Mouse (Mus musculus): Measurements from ENCODE around the gene Fbxl21. TPM values are rescaled to one million over a fixed set of nuclear protein-coding genes. Genes with fewer than 3 reads are reported as not detected.

The Fbxl21 gene
- polyA plus RNA-seq, 1 experiment: not detected

- TF ChIP-seq FLI1 (IDR thresholded peaks at IDR 0.05; ENCODE audit: low read length): no peak
- no peak for TF ChIP-seq GATA1 (IDR thresholded peaks at IDR 0.05; ENCODE audit: borderline replicate concordance, low read length)
- Histone ChIP-seq H3K36me3 (replicated peaks; ENCODE audit: low read length) (no peaks in the 10 kb centered on the region), H3K4me1 (no peaks in the 10 kb centered on the region), H3K27me3 (replicated peaks) (peaks cover 5% of the 10 kb centered on the region), H3K4me3 (replicated peaks) (no peak overlapping the region), H3K9me3 (no peaks in the 10 kb centered on the region)
These were observed 6.0 kb downstream of the Fbxl21 start for GRCm38 (mm10) chr13:56528281-56528680.

GRCm38 (mm10) chr13:56529031-56529430 lies 6.8 kb downstream of the Fbxl21 start:
- Histone ChIP-seq H3K9me3 (peaks cover 5% of the 10 kb centered on the region; the same call in 1 of the 2 replicates), H3K36me3 (replicated peaks; ENCODE audit: low read length) (no peaks in the 10 kb centered on the region), H3K4me1 (no peaks in the 10 kb centered on the region), H3K27me3 (replicated peaks) (peaks cover 5% of the 10 kb centered on the region), H3K4me3 (replicated peaks) (no peak overlapping the region)
- TF ChIP-seq GATA1 (IDR thresholded peaks at IDR 0.05; ENCODE audit: borderline replicate concordance, low read length): no peak
- no peak for TF ChIP-seq FLI1 (IDR thresholded peaks at IDR 0.05; ENCODE audit: low read length)

- Histone ChIP-seq H3K27me3 (replicated peaks) (peaks cover 5% of the 10 kb centered on the region), H3K36me3 (replicated peaks; ENCODE audit: low read length) (no peaks in the 10 kb centered on the region), H3K9me3 (peaks cover 8% of the 10 kb centered on the region; the same call in 1 of the 2 replicates), H3K4me3 (replicated peaks) (no peak overlapping the region), H3K4me1 (no peaks in the 10 kb centered on the region)
- no peak for TF ChIP-seq GATA1 (IDR thresholded peaks at IDR 0.05; ENCODE audit: borderline replicate concordance, low read length)
- TF ChIP-seq FLI1 (IDR thresholded peaks at IDR 0.05; ENCODE audit: low read length): no peak
These were observed 7.4 kb downstream of the Fbxl21 start for GRCm38 (mm10) chr13:56529685-56530084.

GRCm38 (mm10) chr13:56534931-56535330 lies 12.7 kb downstream of the Fbxl21 start:
- Histone ChIP-seq H3K4me3 (replicated peaks) (no peak overlapping the region), H3K27me3 (replicated peaks) (peaks cover 4% of the 10 kb centered on the region), H3K9me3 (peaks cover 12% of the 10 kb centered on the region), H3K36me3 (replicated peaks; ENCODE audit: low read length) (no peaks in the 10 kb centered on the region), H3K4me1 (no peaks in the 10 kb centered on the region)
- TF ChIP-seq FLI1 (IDR thresholded peaks at IDR 0.05; ENCODE audit: low read length) (no peak), GATA1 (IDR thresholded peaks at IDR 0.05; ENCODE audit: borderline replicate concordance, low read length) (no peak)

GRCm38 (mm10) chr13:56535570-56535969 lies 13.3 kb downstream of the Fbxl21 start:
- Histone ChIP-seq H3K36me3 (replicated peaks; ENCODE audit: low read length) (no peaks in the 10 kb centered on the region), H3K9me3 (peaks cover 12% of the 10 kb centered on the region), H3K4me3 (replicated peaks) (no peak overlapping the region), H3K27me3 (replicated peaks) (peaks cover 4% of the 10 kb centered on the region), H3K4me1 (no peaks in the 10 kb centered on the region)
- TF ChIP-seq GATA1 (IDR thresholded peaks at IDR 0.05; ENCODE audit: borderline replicate concordance, low read length) (no peak), FLI1 (IDR thresholded peaks at IDR 0.05; ENCODE audit: low read length) (no peak)

- TF ChIP-seq FLI1 (IDR thresholded peaks at IDR 0.05; ENCODE audit: low read length) (no peak), GATA1 (IDR thresholded peaks at IDR 0.05; ENCODE audit: borderline replicate concordance, low read length) (no peak)
- no peaks in the 10 kb centered on the region for H3K36me3 ChIP-seq (replicated peaks; ENCODE audit: low read length)
- no peak overlapping the region for H3K4me3 ChIP-seq (replicated peaks)
- peaks cover 12% of the 10 kb centered on the region for H3K9me3 ChIP-seq
- no peaks in the 10 kb centered on the region for H3K4me1 ChIP-seq
- H3K27me3 ChIP-seq (replicated peaks): peaks cover 2% of the 10 kb centered on the region
These were observed 14.8 kb downstream of the Fbxl21 start for GRCm38 (mm10) chr13:56537026-56537425.

GRCm38 (mm10) chr13:56539846-56540245 lies 17.6 kb downstream of the Fbxl21 start:
- peaks cover 4% of the 10 kb centered on the region for H3K9me3 ChIP-seq
- peaks cover 2% of the 10 kb centered on the region for H3K27me3 ChIP-seq (replicated peaks)
- no peaks in the 10 kb centered on the region for H3K36me3 ChIP-seq (replicated peaks; ENCODE audit: low read length)
- TF ChIP-seq FLI1 (IDR thresholded peaks at IDR 0.05; ENCODE audit: low read length): no peak
- TF ChIP-seq GATA1 (IDR thresholded peaks at IDR 0.05; ENCODE audit: borderline replicate concordance, low read length): no peak
- H3K4me1 ChIP-seq: no peaks in the 10 kb centered on the region
- no peak overlapping the region for H3K4me3 ChIP-seq (replicated peaks)

GRCm38 (mm10) chr13:56543805-56544204 lies 21.5 kb downstream of the Fbxl21 start:
- Histone ChIP-seq H3K36me3 (replicated peaks; ENCODE audit: low read length) (no peaks in the 10 kb centered on the region), H3K4me3 (replicated peaks) (no peak overlapping the region), H3K27me3 (replicated peaks) (no peaks in the 10 kb centered on the region), H3K4me1 (no peaks in the 10 kb centered on the region), H3K9me3 (no peaks in the 10 kb centered on the region)
- no peak for TF ChIP-seq FLI1 (IDR thresholded peaks at IDR 0.05; ENCODE audit: low read length)
- TF ChIP-seq GATA1 (IDR thresholded peaks at IDR 0.05; ENCODE audit: borderline replicate concordance, low read length): no peak

GRCm38 (mm10) chr13:56544956-56545355 lies 22.7 kb downstream of the Fbxl21 start:
- H3K4me1 ChIP-seq: peaks cover 4% of the 10 kb centered on the region
- no peaks in the 10 kb centered on the region for H3K9me3 ChIP-seq
- no peaks in the 10 kb centered on the region for H3K36me3 ChIP-seq (replicated peaks; ENCODE audit: low read length)
- H3K27me3 ChIP-seq (replicated peaks): no peaks in the 10 kb centered on the region
- no peak overlapping the region for H3K4me3 ChIP-seq (replicated peaks)
- TF ChIP-seq GATA1 (IDR thresholded peaks at IDR 0.05; ENCODE audit: borderline replicate concordance, low read length): no peak
- no peak for TF ChIP-seq FLI1 (IDR thresholded peaks at IDR 0.05; ENCODE audit: low read length)

GRCm38 (mm10) chr13:56548401-56548800 lies 26.1 kb downstream of the Fbxl21 start, which contains the start of gene Lect2:
Gene Lect2 (minus strand): TSS chr13:56548502.
- Histone ChIP-seq H3K9me3 (no peaks in the 10 kb centered on the region), H3K27me3 (replicated peaks) (no peaks in the 10 kb centered on the region), H3K4me1 (peaks cover 4% of the 10 kb centered on the region), H3K4me3 (replicated peaks) (no peak within 1 kb of the TSS), H3K36me3 (replicated peaks; ENCODE audit: low read length) (no peaks in the 10 kb centered on the region)
- no peak for TF ChIP-seq FLI1 (IDR thresholded peaks at IDR 0.05; ENCODE audit: low read length)
- no peak for TF ChIP-seq GATA1 (IDR thresholded peaks at IDR 0.05; ENCODE audit: borderline replicate concordance, low read length)

- no peaks in the 10 kb centered on the region for H3K36me3 ChIP-seq (replicated peaks; ENCODE audit: low read length)
- no peak overlapping the region for H3K4me3 ChIP-seq (replicated peaks)
- H3K27me3 ChIP-seq (replicated peaks): no peaks in the 10 kb centered on the region
- TF ChIP-seq GATA1 (IDR thresholded peaks at IDR 0.05; ENCODE audit: borderline replicate concordance, low read length): no peak
- TF ChIP-seq FLI1 (IDR thresholded peaks at IDR 0.05; ENCODE audit: low read length): no peak
- peaks cover 4% of the 10 kb centered on the region for H3K4me1 ChIP-seq
- no peaks in the 10 kb centered on the region for H3K9me3 ChIP-seq
These were observed 27.1 kb downstream of the Fbxl21 start for GRCm38 (mm10) chr13:56549364-56549763.
